Mouse (Mus musculus) liver, embryonic 13.5 days (tissue): Measurements from ENCODE around the gene Krtap4-7. TPM values are rescaled to one million over a fixed set of nuclear protein-coding genes. Genes with fewer than 3 reads are reported as not detected.
"Not testable (repeated sequence)": the region's sequence is repeated elsewhere in the genome, so short reads cannot be mapped to it uniquely, and the experiment has no call there.

Experiments
- ATAC-seq: fragments of 200-750 bp; cut with Nextera tagmentation; 2 replicates; pipeline ENCODE4 v1.8.0; 2017; ENCODE audit warnings: low read depth, mild to moderate bottlenecking, moderate number of reproducible peaks, moderate library complexity
- DNase-seq: peaks from one replicate; pipeline ENCODE4 v3.0.0; 2022
- H3K27ac ChIP-seq: fragments of 300-500 bp; sonication (generic); 2 replicates; pipeline ENCODE4 v1.5.1; 2015; ENCODE audit warnings: moderate library complexity, mild to moderate bottlenecking, inconsistent platforms
- H3K27me3 ChIP-seq: fragments of 300-500 bp; sonication (generic); 2 replicates; pipeline ENCODE4 v1.6.1; 2015; ENCODE audit warnings: mild to moderate bottlenecking, inconsistent platforms
- H3K36me3 ChIP-seq: fragments of 300-500 bp; sonication (generic); 2 replicates; pipeline ENCODE4 v1.6.1; 2015; ENCODE audit warnings: mild to moderate bottlenecking, inconsistent platforms
- H3K4me1 ChIP-seq: fragments of 300-500 bp; sonication (generic); replicated peaks from 2 replicates; pipeline ENCODE4 v1.6.1; 2015; ENCODE audit warnings: inconsistent platforms
- H3K4me2 ChIP-seq: fragments of 300-500 bp; sonication (generic); 2 replicates; pipeline ENCODE4 v1.6.1; 2015; ENCODE audit warnings: inconsistent platforms, mild to moderate bottlenecking, moderate library complexity
- H3K4me3 ChIP-seq: fragments of 300-500 bp; sonication (generic); replicated peaks from 2 replicates; pipeline ENCODE4 v1.5.1; 2015; ENCODE audit warnings: mild to moderate bottlenecking, inconsistent platforms
- H3K9ac ChIP-seq: fragments of 300-500 bp; sonication (generic); 2 replicates; pipeline ENCODE4 v1.6.1; 2015; ENCODE audit warnings: mild to moderate bottlenecking, inconsistent platforms
- H3K9me3 ChIP-seq: fragments of 300-500 bp; sonication (generic); replicated peaks from 2 replicates; pipeline ENCODE4 v1.6.1; 2016; ENCODE audit warnings: inconsistent platforms
- WGBS: fragments of 180-500 bp; shearing (Covaris S2); methylation state at CpG from one replicate; pipeline ENCODE4 v1.1.7; 2015; ENCODE audit not compliant: insufficient replicate concordance; 5-methylcytosine and 5-hydroxymethylcytosine counted together
- polyA plus RNA-seq: library from polyadenylated mRNA; unstranded; fragments of >200 nt; fragmentation: Nextera tagmentation; extraction: Ambion mirVana; gene quantifications from 2 replicates; pipeline ENCODE4 v1.2.1, GENCODE M21; 2015

Gene Krtap4-7
- polyA plus RNA-seq, result not detected in 2 replicates

- H3K4me2 ChIP-seq, H3K27me3 ChIP-seq, H3K27ac ChIP-seq, H3K4me3 ChIP-seq, DNase-seq, H3K9me3 ChIP-seq, ATAC-seq, H3K9ac ChIP-seq, H3K36me3 ChIP-seq, H3K4me1 ChIP-seq: not testable (repeated sequence)
- WGBS, result 61% methylated on average over 9 of the region's 9 CpGs
These were observed at the start of gene Krtap4-7 for GRCm38 (mm10) chr11:99643635-99644139. Gene Krtap4-7, minus strand, starts transcription at chr11:99644089.

DNA sequence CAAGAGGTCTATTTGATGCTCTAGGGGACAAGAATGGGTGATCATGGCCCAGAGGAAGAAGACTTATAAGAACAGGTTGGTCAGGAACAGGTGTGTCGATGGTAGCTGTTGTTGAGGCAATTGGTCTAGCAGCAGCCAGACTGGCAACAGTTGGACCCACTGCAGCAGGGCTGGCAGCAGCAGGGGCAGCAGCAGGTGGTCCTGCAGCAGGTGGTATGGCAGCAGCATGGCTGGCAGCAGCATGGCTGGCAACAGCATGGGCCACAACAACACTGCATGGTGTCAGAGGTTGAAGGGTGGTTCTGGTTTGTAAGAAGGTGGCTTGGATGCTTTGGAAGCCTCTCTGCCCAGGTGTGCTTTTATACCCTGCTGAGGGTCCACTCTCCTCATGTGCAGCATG, 46.6 kb upstream of the Krtap4-7 start, which contains the start of gene Gm14190:
Gene Gm14190, minus strand, starts transcription at position 278 of the 400 bp plus-strand sequence.
- Histone ChIP-seq H3K4me1 (no peaks in the 10 kb centered on the region), H3K9me3 (no peaks in the 10 kb centered on the region), H3K36me3 (no peaks in the 10 kb centered on the region), H3K4me2 (no peak within 1 kb of the TSS), H3K4me3 (no peak within 1 kb of the TSS), H3K9ac (no peak within 1 kb of the TSS), H3K27me3 (no peaks in the 10 kb centered on the region), H3K27ac (no peak within 1 kb of the TSS)
- ATAC-seq (no peak), DNase-seq (no peak)
- 56% methylated on average over 1 of the region's 1 CpGs for WGBS

DNA sequence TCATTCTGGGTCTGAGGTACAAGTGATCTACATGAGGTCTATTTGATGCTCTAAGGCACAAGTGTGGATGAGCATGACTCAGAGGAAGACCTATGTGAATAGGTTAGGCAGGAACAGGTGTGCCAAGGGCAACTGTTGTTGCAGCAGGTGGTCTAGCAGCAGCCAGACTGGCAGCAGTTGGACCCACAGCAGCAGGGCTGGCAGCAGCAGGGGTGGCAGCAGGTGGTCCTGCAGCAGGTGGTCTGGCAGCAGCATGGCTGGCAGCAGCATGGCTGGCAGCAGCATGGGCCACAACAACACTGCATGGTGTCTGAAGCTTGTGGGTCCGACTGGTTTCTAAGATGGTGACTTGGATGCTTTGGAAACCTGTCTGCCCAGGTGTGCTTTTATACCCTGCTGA, 41.3 kb upstream of the Krtap4-7 start:
- H3K9ac ChIP-seq, H3K27ac ChIP-seq, H3K27me3 ChIP-seq, H3K9me3 ChIP-seq, H3K36me3 ChIP-seq, H3K4me1 ChIP-seq, H3K4me2 ChIP-seq, H3K4me3 ChIP-seq, ATAC-seq, DNase-seq: not testable (repeated sequence)
- WGBS, result 41% methylated on average over 1 of the region's 1 CpGs

- no peak overlapping the region for H3K4me3 ChIP-seq
- 57% methylated on average over 2 of the region's 2 CpGs for WGBS
- no peak for ATAC-seq
These were observed 39.6 kb upstream of the Krtap4-7 start for GRCm38 (mm10) chr11:99683481-99683880.

GRCm38 (mm10) chr11:99665860-99666259, 22.0 kb upstream of the Krtap4-7 start, which contains the start of gene Krtap4-6:
Gene Krtap4-6, minus strand, starts transcription at chr11:99665960.
- Histone ChIP-seq H3K27ac (no peak within 1 kb of the TSS), H3K4me1 (no peaks in the 10 kb centered on the region), H3K36me3 (no peaks in the 10 kb centered on the region), H3K27me3 (no peaks in the 10 kb centered on the region), H3K9ac (no peak within 1 kb of the TSS), H3K4me2 (no peak within 1 kb of the TSS), H3K4me3 (no peak within 1 kb of the TSS), H3K9me3 (no peaks in the 10 kb centered on the region)
- DNase-seq (no peak), ATAC-seq (no peak)

More at GRCm38 (mm10) chr11:99683481-99683880, 39.6 kb upstream of the Krtap4-7 start:
- Histone ChIP-seq H3K36me3 (no peaks in the 10 kb centered on the region), H3K4me1 (no peaks in the 10 kb centered on the region), H3K9me3 (no peaks in the 10 kb centered on the region), H3K9ac (no peak overlapping the region), H3K4me2 (no peak overlapping the region), H3K27me3 (no peaks in the 10 kb centered on the region), H3K27ac (no peak overlapping the region)
- DNase-seq, result no peak

DNA sequence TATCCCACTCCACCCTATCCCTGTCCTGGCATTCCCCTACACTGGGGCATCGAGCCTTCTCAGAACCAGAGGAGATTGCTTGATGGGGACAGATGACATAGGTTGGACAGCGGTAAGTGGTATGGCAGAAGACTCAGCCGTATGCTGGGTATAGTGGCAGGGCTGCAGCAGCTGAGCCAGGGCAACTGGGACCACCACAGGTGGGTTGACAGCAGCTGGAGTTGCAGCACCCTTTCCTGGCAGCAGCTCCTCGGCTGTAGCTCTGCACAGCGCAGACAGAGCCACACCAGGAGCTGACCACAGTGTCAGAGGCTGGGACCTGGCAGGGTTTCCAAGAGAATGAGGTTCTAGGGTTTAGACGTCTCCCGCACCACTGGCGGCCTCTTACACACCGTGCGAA, 18.9 kb upstream of the Krtap4-7 start:
- no peaks in the 10 kb centered on the region for H3K36me3 ChIP-seq
- H3K4me2 ChIP-seq, result no peak overlapping the region
- no peak overlapping the region for H3K27ac ChIP-seq
- H3K27me3 ChIP-seq, result no peaks in the 10 kb centered on the region
- H3K4me3 ChIP-seq, result no peak overlapping the region
- H3K9me3 ChIP-seq, result no peaks in the 10 kb centered on the region
- H3K4me1 ChIP-seq, result no peaks in the 10 kb centered on the region
- WGBS, result 63% methylated on average over 10 of the region's 10 CpGs
- ATAC-seq, result no peak
- H3K9ac ChIP-seq, result no peak overlapping the region
- DNase-seq, result no peak

- ATAC-seq (no peak), DNase-seq (no peak)
- Histone ChIP-seq H3K36me3 (no peaks in the 10 kb centered on the region), H3K9ac (no peak overlapping the region), H3K27me3 (no peaks in the 10 kb centered on the region), H3K9me3 (no peaks in the 10 kb centered on the region), H3K4me2 (no peak overlapping the region), H3K4me1 (no peaks in the 10 kb centered on the region), H3K27ac (no peak overlapping the region), H3K4me3 (no peak overlapping the region)
- 76% methylated on average over 4 of the region's 4 CpGs for WGBS
These were observed 15.4 kb upstream of the Krtap4-7 start for GRCm38 (mm10) chr11:99659256-99659655.

GRCm38 (mm10) chr11:99658467-99659010, 14.7 kb upstream of the Krtap4-7 start, which contains the start of gene Gm11563:
Gene Gm11563, minus strand, starts transcription at chr11:99658960.
- not testable (repeated sequence) for H3K27me3 ChIP-seq, H3K4me2 ChIP-seq, H3K36me3 ChIP-seq, H3K9me3 ChIP-seq, H3K4me1 ChIP-seq, H3K9ac ChIP-seq, H3K27ac ChIP-seq, DNase-seq, H3K4me3 ChIP-seq, ATAC-seq
- WGBS, result 48% methylated on average over 10 of the region's 10 CpGs

GRCm38 (mm10) chr11:99657051-99657450, 13.2 kb upstream of the Krtap4-7 start:
- no peak overlapping the region for H3K4me3 ChIP-seq

DNA sequence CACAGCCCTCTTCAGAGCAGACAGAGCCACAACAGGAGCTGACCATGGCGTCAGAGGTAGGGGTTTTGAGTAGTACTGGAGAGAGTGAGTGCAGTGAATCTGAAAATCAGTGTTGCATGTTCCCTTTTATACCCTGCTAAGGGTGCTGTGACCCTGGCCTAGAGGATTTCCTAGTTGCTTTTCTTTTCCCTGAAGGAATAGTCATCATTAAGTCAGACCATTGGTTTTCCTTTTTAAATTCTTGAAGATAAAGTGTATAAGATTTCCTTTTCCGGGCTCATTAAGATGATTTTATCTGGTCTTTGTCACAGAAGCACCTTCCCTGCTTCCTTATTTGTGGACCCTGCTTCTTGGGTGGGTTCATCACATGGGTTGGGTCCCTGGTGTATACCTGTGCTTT, 6.2 kb upstream of the Krtap4-7 start, which contains the start of gene Gm11555:
Gene Gm11555, minus strand, starts transcription at position 101 of the 400 bp plus-strand sequence.
- DNase-seq (no peak), ATAC-seq (no peak)
- WGBS, result 48% methylated on average over 2 of the region's 2 CpGs
- Histone ChIP-seq H3K9ac (no peak within 1 kb of the TSS), H3K27me3 (no peaks in the 10 kb centered on the region), H3K4me2 (no peak within 1 kb of the TSS), H3K4me3 (no peak within 1 kb of the TSS), H3K9me3 (no peaks in the 10 kb centered on the region), H3K36me3 (no peaks in the 10 kb centered on the region), H3K4me1 (no peaks in the 10 kb centered on the region), H3K27ac (no peak within 1 kb of the TSS)

More at GRCm38 (mm10) chr11:99657051-99657450, 13.2 kb upstream of the Krtap4-7 start:
- Histone ChIP-seq H3K27me3 (no peaks in the 10 kb centered on the region), H3K4me2 (no peak overlapping the region), H3K27ac (no peak overlapping the region), H3K36me3 (no peaks in the 10 kb centered on the region), H3K9ac (no peak overlapping the region), H3K9me3 (no peaks in the 10 kb centered on the region), H3K4me1 (no peaks in the 10 kb centered on the region)
- ATAC-seq (no peak), DNase-seq (no peak)
- 46% methylated on average over 5 of the region's 5 CpGs for WGBS

DNA sequence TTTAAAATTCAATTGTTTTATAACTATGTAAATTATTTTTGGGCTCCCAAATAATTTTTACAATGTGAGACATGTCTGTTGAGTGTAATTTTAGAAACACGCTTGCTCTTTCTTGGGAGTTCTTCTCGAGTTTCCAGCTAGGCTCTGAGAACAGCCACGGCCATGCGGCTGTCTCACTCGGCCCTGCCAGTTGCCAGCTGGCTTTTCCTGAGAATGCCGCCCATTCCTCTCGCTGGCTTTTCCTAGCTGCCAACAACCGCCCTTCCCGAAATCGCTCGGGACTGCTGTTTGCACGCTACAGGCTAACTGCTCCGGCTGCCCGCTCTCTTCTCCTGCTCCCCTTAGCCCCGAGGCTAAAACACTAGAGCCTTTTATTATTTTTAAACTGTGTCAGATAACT, 2.6 kb upstream of the Krtap4-7 start:
- no peaks in the 10 kb centered on the region for H3K27me3 ChIP-seq
- H3K4me1 ChIP-seq, result no peaks in the 10 kb centered on the region
- no peak overlapping the region for H3K4me3 ChIP-seq
- DNase-seq, result no peak
- no peak for ATAC-seq
- 79% methylated on average over 15 of the region's 15 CpGs for WGBS
- no peak overlapping the region for H3K27ac ChIP-seq
- H3K4me2 ChIP-seq, result no peak overlapping the region
- no peaks in the 10 kb centered on the region for H3K9me3 ChIP-seq
- H3K9ac ChIP-seq, result no peak overlapping the region
- H3K36me3 ChIP-seq, result no peaks in the 10 kb centered on the region

GRCm38 (mm10) chr11:99644351-99644750, 462 bp upstream of the Krtap4-7 start:
- Histone ChIP-seq H3K4me1 (no peaks in the 10 kb centered on the region), H3K27me3 (no peaks in the 10 kb centered on the region), H3K36me3 (no peaks in the 10 kb centered on the region), H3K9me3 (no peaks in the 10 kb centered on the region), H3K4me3 (no peak overlapping the region), H3K4me2 (no peak overlapping the region), H3K9ac (no peak overlapping the region), H3K27ac (no peak overlapping the region)
- ATAC-seq (no peak), DNase-seq (no peak)
- WGBS, result 49% methylated on average over 3 of the region's 3 CpGs
